Mouse (Mus musculus): ENCODE measurements around the gene Jak1. TPM values are rescaled to one million over a fixed set of nuclear protein-coding genes. Genes with fewer than 3 reads are reported as not detected.
A peak's percentile ranks its signal among the peaks of the same experiment; 100 is the strongest.

Jak1 gene
- total RNA-seq, 1 experiment from 2014 or later = 116 TPM

GRCm38 (mm10) chr4:101219839-101220238 lies 45.2 kb downstream of the Jak1 start:
- ATAC-seq (replicated peaks in 1 of 2; ENCODE audit: insufficient read depth in 1 of 2, low FRiP score in 2 of 2, low TSS enrichment in 1 of 2, low read depth in 1 of 2, poor library complexity in 2 of 2, severe bottlenecking in 2 of 2) = no peak

- ATAC-seq (replicated peaks in 1 of 2; ENCODE audit: insufficient read depth in 1 of 2, low FRiP score in 2 of 2, low TSS enrichment in 1 of 2, low read depth in 1 of 2, poor library complexity in 2 of 2, severe bottlenecking in 2 of 2) = no peak; a peak in 1 of 4 replicates
Observed at GRCm38 (mm10) chr4:101217026-101217540, 48.0 kb downstream of the Jak1 start.

- ATAC-seq (replicated peaks in 1 of 2; ENCODE audit: insufficient read depth in 1 of 2, low FRiP score in 2 of 2, low TSS enrichment in 1 of 2, low read depth in 1 of 2, poor library complexity in 2 of 2, severe bottlenecking in 2 of 2) = no peak
Observed at GRCm38 (mm10) chr4:101216286-101216685, 48.8 kb downstream of the Jak1 start.

- no peak for ATAC-seq (replicated peaks in 1 of 2; ENCODE audit: insufficient read depth in 1 of 2, low FRiP score in 2 of 2, low TSS enrichment in 1 of 2, low read depth in 1 of 2, poor library complexity in 2 of 2, severe bottlenecking in 2 of 2)
Observed at GRCm38 (mm10) chr4:101213477-101213876, 51.6 kb downstream of the Jak1 start.

GRCm38 (mm10) chr4:101207492-101207891 lies 57.6 kb downstream of the Jak1 start:
- ATAC-seq (replicated peaks in 1 of 2; ENCODE audit: insufficient read depth in 1 of 2, low FRiP score in 2 of 2, low TSS enrichment in 1 of 2, low read depth in 1 of 2, poor library complexity in 2 of 2, severe bottlenecking in 2 of 2) = peak; percentile 39 to 64

- ATAC-seq (replicated peaks in 1 of 2; ENCODE audit: insufficient read depth in 1 of 2, low FRiP score in 2 of 2, low TSS enrichment in 1 of 2, low read depth in 1 of 2, poor library complexity in 2 of 2, severe bottlenecking in 2 of 2) = no peak
Observed at GRCm38 (mm10) chr4:101203518-101203917, 61.6 kb downstream of the Jak1 start.

- no peak for ATAC-seq (replicated peaks in 1 of 2; ENCODE audit: insufficient read depth in 1 of 2, low FRiP score in 2 of 2, low TSS enrichment in 1 of 2, low read depth in 1 of 2, poor library complexity in 2 of 2, severe bottlenecking in 2 of 2)
Observed at GRCm38 (mm10) chr4:101202626-101203025, 62.5 kb downstream of the Jak1 start.

GRCm38 (mm10) chr4:101199433-101200081 lies 65.5 kb downstream of the Jak1 start:
- peak; percentile 23 to 73; a peak in 3 of 4 replicates for ATAC-seq (replicated peaks in 1 of 2; ENCODE audit: insufficient read depth in 1 of 2, low FRiP score in 2 of 2, low TSS enrichment in 1 of 2, low read depth in 1 of 2, poor library complexity in 2 of 2, severe bottlenecking in 2 of 2)

- ATAC-seq (replicated peaks in 1 of 2; ENCODE audit: insufficient read depth in 1 of 2, low FRiP score in 2 of 2, low TSS enrichment in 1 of 2, low read depth in 1 of 2, poor library complexity in 2 of 2, severe bottlenecking in 2 of 2) = peak; percentile 78 to 86
Observed at GRCm38 (mm10) chr4:101198333-101198732, 66.7 kb downstream of the Jak1 start.

- ATAC-seq (replicated peaks in 1 of 2; ENCODE audit: insufficient read depth in 1 of 2, low FRiP score in 2 of 2, low TSS enrichment in 1 of 2, low read depth in 1 of 2, poor library complexity in 2 of 2, severe bottlenecking in 2 of 2) = no peak
Observed at GRCm38 (mm10) chr4:101197421-101198170, 67.5 kb downstream of the Jak1 start.

GRCm38 (mm10) chr4:101196407-101196806 lies 68.7 kb downstream of the Jak1 start:
- no peak for ATAC-seq (replicated peaks in 1 of 2; ENCODE audit: insufficient read depth in 1 of 2, low FRiP score in 2 of 2, low TSS enrichment in 1 of 2, low read depth in 1 of 2, poor library complexity in 2 of 2, severe bottlenecking in 2 of 2)

GRCm38 (mm10) chr4:101194170-101194569 lies 70.9 kb downstream of the Jak1 start:
- ATAC-seq (replicated peaks in 1 of 2; ENCODE audit: insufficient read depth in 1 of 2, low FRiP score in 2 of 2, low TSS enrichment in 1 of 2, low read depth in 1 of 2, poor library complexity in 2 of 2, severe bottlenecking in 2 of 2) = no peak

- peak; percentile 63 to 65; a peak in 3 of 4 replicates for ATAC-seq (replicated peaks in 1 of 2; ENCODE audit: insufficient read depth in 1 of 2, low FRiP score in 2 of 2, low TSS enrichment in 1 of 2, low read depth in 1 of 2, poor library complexity in 2 of 2, severe bottlenecking in 2 of 2)
Observed at GRCm38 (mm10) chr4:101192241-101192976, 72.7 kb downstream of the Jak1 start.

- ATAC-seq (replicated peaks in 1 of 2; ENCODE audit: insufficient read depth in 1 of 2, low FRiP score in 2 of 2, low TSS enrichment in 1 of 2, low read depth in 1 of 2, poor library complexity in 2 of 2, severe bottlenecking in 2 of 2) = peak; percentile 7; a peak in 1 of 4 replicates
Observed at GRCm38 (mm10) chr4:101187381-101187780, 77.7 kb downstream of the Jak1 start.

- ATAC-seq (replicated peaks in 1 of 2; ENCODE audit: insufficient read depth in 1 of 2, low FRiP score in 2 of 2, low TSS enrichment in 1 of 2, low read depth in 1 of 2, poor library complexity in 2 of 2, severe bottlenecking in 2 of 2) = no peak
Observed at GRCm38 (mm10) chr4:101186591-101186990, 78.5 kb downstream of the Jak1 start.

- no peak; a peak in 1 of 4 replicates for ATAC-seq (replicated peaks in 1 of 2; ENCODE audit: insufficient read depth in 1 of 2, low FRiP score in 2 of 2, low TSS enrichment in 1 of 2, low read depth in 1 of 2, poor library complexity in 2 of 2, severe bottlenecking in 2 of 2)
Observed at GRCm38 (mm10) chr4:101185216-101185615, 79.9 kb downstream of the Jak1 start.

- peak; percentile 72 to 81 for ATAC-seq (replicated peaks in 1 of 2; ENCODE audit: insufficient read depth in 1 of 2, low FRiP score in 2 of 2, low TSS enrichment in 1 of 2, low read depth in 1 of 2, poor library complexity in 2 of 2, severe bottlenecking in 2 of 2)
Observed at GRCm38 (mm10) chr4:101182603-101183011, 82.5 kb downstream of the Jak1 start.

- ATAC-seq (replicated peaks in 1 of 2; ENCODE audit: insufficient read depth in 1 of 2, low FRiP score in 2 of 2, low TSS enrichment in 1 of 2, low read depth in 1 of 2, poor library complexity in 2 of 2, severe bottlenecking in 2 of 2) = no peak
Observed at GRCm38 (mm10) chr4:101180681-101181080, 84.4 kb downstream of the Jak1 start.

Data from hematopoietic stem cell, adult 5-6 weeks (primary cell).